Mouse (Mus musculus): ENCODE measurements at regions not wholly inside any gene's neighbourhood (a gene's known extent, or its start where the extent isn't known, plus 50 kb on each side); places are given as distances from the start of the nearest gene placed in this dataset.
"Not testable (repeated sequence)": the region's sequence is repeated elsewhere in the genome, so short reads cannot be mapped to it uniquely, and the experiment has no call there.

DNA sequence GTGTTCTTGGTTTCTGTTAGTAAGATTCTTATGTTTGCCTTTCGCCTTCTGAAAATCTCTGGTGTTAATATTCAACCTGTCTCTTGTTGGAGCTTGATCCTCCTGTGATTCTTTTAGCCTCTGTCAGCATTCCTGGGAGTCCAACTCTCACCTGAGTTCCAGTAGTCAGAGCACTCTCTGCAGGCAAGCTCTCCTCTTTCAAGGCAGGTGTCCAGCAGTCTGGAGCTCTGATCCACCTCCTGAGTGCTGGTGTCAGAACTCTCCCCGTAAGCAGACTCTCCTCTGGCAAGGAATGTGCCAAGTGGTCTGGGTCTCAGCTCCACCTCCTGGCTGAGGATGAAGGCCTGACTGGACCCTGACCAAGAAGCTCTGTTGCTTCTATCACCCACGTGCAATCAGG, 521.0 kb upstream of the Pou3f2 start:
- DNase-seq (ENCODE audit: extremely low spot score, low read depth, low spot score), result not testable (repeated sequence)

DNA sequence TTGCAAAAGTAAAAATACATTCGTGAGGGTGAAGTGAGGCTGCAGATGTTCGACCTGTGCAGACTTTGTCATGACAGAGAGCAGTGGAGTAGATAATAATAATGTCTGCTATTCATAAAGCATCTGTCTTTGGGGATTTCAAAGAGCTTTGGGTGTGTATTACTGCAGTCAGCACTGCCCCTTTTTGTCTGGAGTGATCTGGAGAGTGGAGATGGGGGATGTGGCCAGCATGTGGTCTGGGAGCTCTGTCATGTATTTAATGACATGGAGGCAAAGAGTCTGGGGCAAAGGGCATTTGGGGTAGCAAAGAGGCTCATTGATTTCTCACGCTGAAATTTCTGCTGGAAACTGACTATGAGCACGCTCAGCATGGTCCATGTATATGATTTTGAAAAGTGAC, 510.8 kb upstream of the Pou3f2 start:
- no peak for DNase-seq (ENCODE audit: extremely low spot score, low read depth, low spot score)

DNA sequence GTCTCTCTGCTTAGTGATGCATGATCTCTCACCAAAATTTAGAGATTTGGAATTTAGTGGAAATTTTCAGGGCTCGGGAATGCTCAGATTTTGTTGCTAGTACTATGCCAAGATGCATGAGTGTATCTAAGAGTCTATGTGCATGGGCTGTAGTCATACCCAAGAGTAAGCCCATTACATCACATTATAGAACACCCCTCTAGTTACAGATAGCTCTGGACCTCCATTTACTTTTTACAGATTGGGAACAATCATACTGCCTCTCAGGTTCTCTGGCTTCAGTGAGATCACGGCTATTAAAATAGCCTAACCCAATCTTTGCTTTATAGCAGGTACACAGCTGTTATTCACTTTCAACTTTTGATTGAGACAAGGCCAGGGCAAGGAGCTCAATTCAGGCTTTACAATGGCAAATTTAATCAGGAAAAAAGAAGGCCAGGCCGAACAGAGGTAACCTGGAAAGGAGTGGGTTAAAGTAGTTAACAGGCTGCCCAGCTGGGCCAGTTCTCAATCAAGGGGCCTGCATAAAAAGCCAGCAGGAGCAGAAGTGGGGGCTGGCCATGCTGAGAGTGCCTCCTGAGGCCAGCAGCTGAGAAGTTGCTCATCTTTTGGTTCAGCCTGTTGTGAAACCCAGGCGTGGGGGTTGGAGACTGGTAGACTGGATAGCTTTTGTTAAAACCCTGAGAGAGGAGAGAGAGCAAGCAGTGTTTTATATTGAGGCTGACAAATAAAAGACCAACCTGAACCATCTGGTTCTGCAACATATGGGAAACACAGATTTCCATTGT, 509.2 kb upstream of the Pou3f2 start:
- no peak for DNase-seq (ENCODE audit: extremely low spot score, low read depth, low spot score)

DNA sequence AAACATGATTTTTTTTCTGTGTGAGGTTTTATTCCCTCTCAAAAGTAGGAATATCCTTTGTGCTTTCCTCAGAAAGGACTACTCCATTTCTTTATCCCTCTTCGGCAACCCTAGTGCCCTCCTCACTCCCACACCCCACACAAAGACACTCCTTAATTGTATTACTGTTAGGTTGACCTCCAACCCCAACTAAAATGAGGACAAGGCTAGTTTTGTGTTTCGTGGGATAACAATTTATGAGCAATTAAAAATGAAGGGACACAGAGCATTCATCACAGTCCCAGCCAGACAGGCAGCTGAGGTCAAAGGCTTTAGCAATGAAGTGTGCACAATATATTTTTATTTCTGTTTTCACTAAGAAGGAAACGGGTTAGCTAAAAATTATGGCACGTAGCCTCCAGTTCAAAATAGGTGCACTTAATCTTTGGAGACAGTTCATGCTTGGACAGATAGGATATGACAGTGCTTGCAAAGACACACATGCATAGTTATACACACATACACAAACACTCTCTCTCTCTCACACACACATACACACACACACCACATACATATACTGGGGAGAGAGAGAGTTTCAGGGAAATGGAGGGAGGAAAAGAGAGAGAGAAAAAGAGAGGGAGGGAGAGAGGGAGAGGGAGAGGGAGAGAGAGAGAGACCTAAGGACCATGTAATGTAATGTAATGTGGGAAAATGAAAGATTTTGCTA, 498.8 kb upstream of the Pou3f2 start:
- DNase-seq (ENCODE audit: extremely low spot score, low read depth, low spot score), result no peak

DNA sequence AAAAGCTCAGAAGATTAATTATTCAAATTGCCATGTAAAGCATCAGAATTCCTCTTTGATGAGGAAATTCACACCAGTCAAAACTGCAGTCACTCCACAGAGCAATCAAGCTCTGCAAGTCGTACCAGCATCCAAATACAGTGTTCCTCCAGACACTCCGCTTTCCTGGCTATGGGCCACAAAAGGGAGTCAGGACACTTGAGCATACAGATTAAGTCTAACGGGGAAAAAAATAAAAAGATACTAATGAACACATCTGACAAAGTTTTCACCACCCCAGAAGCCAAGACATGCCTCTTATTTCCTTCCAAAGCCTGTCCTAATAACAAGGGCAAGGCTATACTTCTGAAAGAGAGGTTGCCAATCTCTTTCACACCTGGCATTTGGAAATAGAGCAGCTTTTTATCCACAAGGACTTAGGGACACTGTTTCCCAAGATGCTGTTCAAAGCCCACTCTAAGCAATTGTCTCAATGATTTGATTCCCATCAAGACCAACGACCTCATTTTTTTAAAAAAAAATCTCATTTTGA, 485.5 kb upstream of the Pou3f2 start:
- DNase-seq (ENCODE audit: extremely low spot score, low read depth, low spot score), result no peak

DNA sequence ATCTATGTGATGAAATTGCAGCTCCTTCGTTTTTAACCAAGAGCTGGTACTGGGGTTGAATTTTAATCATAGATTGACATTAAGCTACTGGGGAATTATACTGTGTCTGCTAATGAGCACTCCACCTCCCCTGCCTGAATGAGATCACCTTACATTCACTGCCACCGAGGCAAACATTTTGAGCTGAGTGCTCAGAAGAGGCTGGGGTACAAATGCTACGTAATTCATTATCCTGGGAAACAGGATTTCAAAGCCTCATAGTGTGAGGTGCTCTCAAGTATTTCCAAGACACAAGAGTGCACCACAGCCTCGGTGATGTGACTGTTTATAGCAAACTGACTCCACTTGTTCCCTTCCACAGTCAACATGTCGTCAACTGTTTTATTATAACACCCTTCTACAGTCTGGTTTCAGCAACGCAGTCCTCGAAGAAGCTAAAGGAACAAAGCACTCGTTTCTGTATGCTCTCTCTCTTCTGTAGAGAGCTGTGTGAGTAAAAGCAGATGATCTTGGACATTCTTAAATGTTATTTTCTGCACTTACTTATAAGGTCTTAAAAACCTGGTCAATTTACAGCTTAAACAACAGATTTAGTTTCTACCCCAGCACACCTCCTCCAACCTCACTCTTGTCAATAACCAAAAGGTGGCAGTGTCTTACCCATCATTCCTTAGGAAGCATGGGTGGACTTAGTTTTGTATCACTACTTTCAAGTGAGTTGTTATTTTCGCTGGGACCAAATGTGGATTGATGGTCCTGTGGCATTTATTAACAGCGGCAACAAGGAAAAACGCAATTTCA, 484.8 kb upstream of the Pou3f2 start:
- DNase-seq (ENCODE audit: extremely low spot score, low read depth, low spot score), result no peak

DNA sequence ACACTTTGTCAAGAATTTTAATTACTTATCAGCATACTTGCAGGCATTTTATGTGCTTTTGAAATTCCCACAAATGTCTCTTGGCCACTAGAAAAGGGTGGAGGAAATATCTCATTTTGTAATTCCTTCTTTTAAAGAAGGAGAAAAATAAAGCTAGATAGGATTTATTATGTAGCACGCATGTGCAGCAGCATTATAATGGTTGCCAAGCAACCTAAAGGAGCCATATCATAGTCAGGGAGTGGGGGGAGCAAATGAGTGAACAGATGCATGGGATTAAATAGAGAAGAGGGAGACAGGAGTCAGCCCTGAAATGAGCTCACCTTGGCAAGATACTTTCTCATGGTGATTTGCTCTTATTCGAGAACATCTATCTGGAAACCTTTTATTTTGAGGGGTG, 483.0 kb upstream of the Pou3f2 start:
- no peak for DNase-seq (ENCODE audit: extremely low spot score, low read depth, low spot score)

DNA sequence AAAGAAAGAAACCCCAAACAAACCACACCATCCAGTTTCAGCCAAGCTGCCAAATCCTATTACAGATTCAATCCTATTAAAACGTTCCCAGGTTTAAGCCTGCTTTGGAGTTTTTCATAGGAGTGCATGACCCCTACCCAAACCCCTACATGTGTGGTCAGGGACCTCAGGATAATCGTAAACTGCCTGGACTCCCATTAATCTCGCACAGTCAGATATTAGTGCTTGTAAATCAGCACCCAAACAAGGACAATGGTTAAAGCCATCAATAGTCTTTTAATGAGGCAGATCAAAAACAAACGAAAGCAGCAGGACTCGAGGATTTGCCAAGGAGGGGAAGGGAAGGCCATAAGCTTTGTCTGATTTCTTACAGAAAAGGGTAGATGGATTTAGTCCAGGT, 482.3 kb upstream of the Pou3f2 start:
- DNase-seq (ENCODE audit: extremely low spot score, low read depth, low spot score), result peak; percentile 86

DNA sequence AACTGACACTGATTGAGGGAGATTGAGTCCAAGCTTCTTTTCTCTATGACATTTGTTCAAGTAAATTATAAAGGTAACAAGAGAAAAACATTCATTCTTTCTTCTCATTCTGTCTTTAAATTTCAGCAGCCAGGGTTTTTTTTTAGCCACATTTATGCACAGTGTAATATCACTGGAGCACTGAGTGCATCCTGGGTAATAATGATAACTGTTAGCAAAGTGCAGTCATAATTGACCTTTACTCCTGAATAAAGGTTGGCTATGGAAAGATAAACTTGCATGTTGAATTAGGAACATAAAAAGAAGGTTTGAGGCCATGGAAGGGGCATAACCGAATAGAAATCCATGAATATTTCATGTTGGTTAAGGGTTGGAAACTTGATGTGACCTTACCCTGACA, 461.3 kb upstream of the Pou3f2 start:
- DNase-seq (ENCODE audit: extremely low spot score, low read depth, low spot score), result no peak

DNA sequence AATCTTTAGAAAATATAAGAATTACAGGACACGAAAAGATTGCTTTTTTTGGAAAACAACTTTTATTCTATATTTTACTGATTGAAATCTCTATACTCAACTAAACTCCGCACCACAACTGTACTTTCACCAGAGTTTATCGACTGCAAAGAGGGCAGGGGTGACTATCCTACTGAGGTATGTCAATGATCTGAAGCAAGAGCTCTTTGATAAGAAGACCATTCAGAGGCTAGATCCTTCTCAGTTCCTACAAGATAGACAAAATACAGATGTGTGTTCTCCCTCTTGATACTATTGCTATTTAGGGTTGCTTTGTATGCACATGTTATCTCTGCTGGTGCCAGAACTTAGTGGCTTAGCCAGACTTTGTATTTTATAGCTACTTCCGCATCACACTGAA, 460.7 kb upstream of the Pou3f2 start:
- no peak for DNase-seq (ENCODE audit: extremely low spot score, low read depth, low spot score)

DNA sequence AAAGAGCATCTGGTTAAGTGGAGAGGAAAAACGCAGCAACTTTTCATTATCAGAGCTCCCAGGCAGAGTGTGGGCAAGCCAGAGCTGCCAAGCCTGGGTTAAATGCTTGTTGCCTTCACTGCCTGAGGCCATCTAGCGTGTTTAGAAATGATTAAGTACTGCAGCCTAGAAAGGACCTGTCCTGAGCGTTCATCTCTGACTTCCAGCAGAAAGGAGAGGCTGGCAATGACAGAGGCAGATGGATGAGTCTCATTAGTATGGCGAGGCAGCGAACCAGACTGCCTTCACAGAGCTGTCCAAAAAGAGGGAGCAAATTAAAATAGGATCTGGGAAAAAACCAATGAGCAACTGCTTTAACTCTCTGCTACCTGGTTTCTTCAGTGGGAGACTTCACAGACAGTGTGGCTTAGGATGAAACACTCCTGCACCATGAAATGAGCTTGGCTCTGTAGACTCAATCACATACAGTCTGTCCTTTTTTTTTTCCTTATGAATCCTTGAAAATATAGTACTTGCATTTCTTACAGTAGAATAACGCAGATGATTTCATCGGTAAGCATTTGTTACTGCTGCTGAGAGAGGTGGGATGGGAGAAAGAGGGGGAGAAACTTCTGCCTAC, 458.7 kb upstream of the Pou3f2 start:
- no peak for DNase-seq (ENCODE audit: extremely low spot score, low read depth, low spot score)

DNA sequence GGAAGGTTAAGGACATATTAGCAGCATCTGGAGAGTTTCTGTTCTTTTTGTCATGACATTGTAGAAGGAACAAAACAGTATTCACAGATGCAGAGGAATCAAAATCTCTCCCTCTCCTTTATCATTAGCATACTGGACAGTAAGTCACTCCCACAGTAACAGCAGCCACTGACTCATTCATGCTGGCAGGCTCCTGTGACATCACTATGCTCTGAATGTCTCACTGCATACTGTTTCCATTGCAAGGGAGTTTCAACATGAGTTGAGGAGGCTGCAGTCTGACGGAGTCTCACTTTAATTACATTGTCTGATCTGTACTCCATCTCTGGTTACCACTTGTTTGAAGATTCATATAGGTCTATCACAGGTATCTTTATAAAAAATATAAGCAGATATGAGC, 450.1 kb upstream of the Pou3f2 start:
- no peak for DNase-seq (ENCODE audit: extremely low spot score, low read depth, low spot score)

DNA sequence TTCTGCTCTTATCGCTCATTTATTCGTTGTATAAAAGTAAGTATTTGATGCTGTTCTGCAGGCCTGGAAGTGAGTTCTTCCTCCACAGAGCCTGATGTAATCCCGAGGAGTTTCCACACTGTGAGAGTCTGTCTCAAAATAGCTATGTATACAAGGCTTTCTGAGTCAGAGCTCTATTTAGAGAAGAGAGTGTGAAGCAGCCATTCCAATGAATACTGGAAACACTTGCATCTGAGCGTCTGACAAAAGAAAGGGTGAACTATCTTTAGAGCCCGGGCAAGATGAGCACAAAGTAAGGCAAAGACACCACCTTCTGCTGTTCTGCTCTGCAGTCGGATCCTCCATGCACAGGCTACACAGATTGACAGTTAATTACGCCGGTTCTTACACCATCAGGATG, 436.0 kb upstream of the Pou3f2 start:
- DNase-seq (ENCODE audit: extremely low spot score, low read depth, low spot score), result no peak

DNA sequence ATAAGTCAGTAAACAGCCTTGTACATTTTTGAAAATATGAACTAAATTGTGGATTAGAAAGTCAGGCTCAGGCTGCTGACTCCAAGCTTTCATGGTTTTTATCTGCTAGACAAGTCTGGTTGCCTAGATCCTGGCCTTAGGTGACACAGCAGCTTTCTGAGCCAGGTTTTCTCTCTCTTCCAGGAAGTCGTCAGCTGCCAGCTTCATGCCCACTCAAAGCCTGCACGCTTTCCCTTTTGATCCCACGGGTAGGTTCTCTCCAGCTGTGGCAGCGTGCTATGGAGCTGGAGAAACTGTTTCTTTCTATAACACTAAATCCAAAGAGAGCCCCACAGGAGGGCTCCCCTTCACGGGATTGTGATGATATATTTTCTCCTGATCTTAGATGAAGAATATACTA, 426.7 kb upstream of the Pou3f2 start:
- DNase-seq (ENCODE audit: extremely low spot score, low read depth, low spot score), result no peak

DNA sequence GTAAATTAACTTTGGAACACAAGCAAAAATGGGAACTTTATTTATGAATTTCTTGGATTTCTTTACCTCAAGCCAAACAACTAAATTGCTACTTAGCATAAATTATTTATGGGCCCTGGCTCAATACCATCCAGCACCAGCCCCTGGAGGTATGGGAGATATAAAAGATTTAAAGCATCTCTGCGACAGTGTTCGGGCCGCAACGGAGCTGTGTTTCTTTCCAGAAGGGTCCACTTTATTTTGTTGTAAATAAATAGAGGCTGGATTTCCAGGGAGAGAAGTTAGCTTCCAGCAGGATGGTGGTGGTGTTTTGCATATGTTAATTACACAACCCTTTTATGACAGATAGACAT, 404.5 kb upstream of the Pou3f2 start:
- no peak for DNase-seq (ENCODE audit: extremely low spot score, low read depth, low spot score)

DNA sequence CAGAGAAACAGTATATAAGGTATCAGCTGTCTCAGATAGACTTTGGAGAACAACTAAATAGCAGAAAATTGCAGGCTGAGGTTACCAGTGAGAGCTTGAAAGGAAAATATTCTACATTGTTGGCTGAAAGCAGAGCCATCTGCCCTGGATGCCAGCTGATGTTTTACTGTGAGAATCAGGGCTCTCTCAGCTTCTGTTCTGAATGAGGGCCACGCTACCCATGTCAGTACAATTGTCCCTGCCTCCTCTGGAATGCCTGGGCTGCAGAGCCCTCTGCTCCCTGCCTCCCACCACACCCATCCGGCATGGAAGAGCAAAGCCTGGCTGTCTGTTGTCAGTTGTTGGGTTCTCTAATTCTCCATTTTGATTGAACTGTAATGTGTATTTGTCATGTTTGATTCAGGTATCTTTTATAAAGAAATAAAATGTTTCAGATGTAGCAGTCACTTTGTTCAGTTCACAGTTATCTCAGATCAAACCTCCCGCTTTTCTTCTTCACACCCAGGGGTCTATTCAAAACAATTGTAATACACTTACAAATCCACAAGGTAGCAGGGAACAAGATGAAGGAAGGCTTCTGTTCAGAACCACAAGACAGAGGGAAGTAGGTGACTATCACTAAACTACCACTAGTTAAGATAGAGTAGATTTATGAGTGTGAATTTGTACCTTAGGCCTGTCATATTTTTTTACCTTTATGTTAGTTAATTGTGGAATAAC, 404.0 kb upstream of the Pou3f2 start:
- DNase-seq (ENCODE audit: extremely low spot score, low read depth, low spot score), result no peak

DNA sequence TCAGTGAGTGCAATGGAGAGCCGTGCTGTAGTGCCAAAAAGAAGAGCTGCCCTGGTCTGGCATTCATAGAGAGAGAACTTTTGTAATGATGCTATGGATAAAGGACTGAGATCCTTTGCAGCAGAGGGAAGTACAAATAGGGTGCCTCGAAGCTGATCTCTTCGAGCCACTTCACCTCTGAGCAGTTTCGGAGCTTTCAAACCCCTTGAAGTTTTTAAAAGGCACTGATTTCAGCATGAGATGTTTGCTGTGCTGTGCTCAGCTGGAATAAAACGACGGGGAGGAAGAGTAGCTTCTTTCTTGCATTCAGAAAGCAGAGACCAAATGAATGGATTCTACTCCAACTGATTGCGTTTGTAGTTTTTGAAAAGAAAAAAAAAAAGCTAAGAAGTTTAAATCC, 392.5 kb upstream of the Pou3f2 start:
- no peak for DNase-seq (ENCODE audit: extremely low spot score, low read depth, low spot score)

DNA sequence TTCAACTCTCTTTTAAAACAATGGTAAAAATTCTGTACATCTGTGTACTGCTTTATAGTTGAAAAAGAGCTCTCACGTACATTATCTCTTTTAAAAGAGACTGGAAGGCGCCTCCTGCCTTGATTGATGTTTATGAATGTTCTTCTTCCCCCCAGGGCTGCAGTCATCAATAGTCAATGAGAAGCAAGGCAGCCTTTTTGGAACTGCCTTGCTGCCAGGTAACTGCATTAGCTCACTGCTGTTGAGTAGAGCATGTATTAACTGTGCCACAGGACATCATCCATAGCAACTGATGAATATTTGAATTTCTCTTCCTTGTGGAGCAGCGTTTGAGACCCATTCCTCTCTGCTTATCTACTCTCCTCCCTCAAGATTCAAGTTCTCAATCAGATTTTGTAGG, 387.2 kb upstream of the Pou3f2 start:
- no peak for DNase-seq (ENCODE audit: extremely low spot score, low read depth, low spot score)

DNA sequence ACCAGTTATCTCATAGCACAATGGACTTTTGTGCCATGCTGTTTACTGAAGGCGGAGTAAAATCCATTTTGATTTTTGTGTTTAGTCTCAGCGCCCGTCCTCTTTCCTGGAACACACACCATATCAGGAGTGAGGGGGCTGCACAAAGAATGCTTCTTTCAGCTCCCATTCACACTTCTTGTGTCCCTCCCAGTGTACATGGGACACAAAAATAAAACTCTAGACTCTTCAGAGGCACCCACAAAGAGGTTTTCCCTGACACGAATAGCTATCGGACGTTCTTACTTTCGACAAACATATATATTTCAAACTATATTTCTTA, 347.9 kb upstream of the Pou3f2 start:
- DNase-seq (ENCODE audit: extremely low spot score, low read depth, low spot score), result no peak

DNA sequence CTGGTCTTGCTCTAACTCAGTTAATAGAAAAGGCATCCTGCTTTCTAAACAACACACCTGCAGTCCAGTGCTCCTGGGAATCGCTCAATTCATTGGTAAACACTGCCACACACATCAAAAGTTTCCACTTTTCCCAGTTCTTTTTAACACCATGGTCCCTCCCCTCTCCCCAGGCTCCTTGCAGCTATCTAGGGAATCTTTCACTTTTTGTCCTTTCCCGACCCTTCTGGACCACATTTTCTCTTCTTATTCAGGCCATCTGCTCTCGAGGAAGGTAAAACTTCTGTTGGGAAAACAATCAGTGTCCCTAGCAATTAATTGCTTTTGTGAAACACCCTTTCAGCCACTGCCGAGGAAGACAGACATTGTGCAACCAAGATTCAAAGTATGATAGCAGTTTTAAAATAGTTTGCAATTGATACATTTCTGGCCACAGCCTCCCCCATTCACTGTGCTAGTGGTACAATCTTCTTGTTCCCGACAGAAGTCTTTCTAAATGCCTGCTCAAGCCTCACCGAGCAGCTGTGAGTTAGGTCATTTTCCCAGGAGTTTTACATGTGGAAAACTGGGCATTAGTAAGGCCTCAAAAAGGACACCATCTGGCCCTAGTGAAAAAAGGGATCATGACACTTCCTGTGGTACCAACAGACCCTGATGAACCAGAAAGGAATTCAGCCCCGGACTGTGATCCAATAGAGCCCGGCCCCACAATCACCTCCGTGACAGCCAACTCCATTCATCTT, 347.4 kb upstream of the Pou3f2 start:
- no peak for DNase-seq (ENCODE audit: extremely low spot score, low read depth, low spot score)
